Mouse (Mus musculus) heart, postnatal 4 days (tissue): ENCODE results near the gene E130308A19Rik. TPM values are rescaled to one million over a fixed set of nuclear protein-coding genes. Genes with fewer than 3 reads are reported as not detected.
"Not testable (repeated sequence)": the region's sequence is repeated elsewhere in the genome, so short reads cannot be mapped to it uniquely, and the experiment has no call there.

Experiments
- DNase-seq: peaks from one replicate; pipeline ENCODE4 v3.0.0; 2021
- total RNA-seq, 2 experiments: library from RNA; stranded (reverse); gene quantifications; 2 replicates each; pipeline ENCODE4 v1.2.3; 2021

E130308A19Rik gene
- total RNA-seq, 2 experiments from 2014 or later: 18.3 to 19.2 TPM

- no peak for DNase-seq
Observed at GRCm38 (mm10) chr4:59787126-59787525, 161.1 kb downstream of the E130308A19Rik start.

- no peak for DNase-seq
Observed at GRCm38 (mm10) chr4:59789015-59789414, 163.0 kb downstream of the E130308A19Rik start.

- DNase-seq: not testable (repeated sequence)
Observed at GRCm38 (mm10) chr4:59793626-59794025, 167.6 kb downstream of the E130308A19Rik start.

- DNase-seq: no peak
Observed at GRCm38 (mm10) chr4:59794116-59794515, 168.1 kb downstream of the E130308A19Rik start.

GRCm38 (mm10) chr4:59795788-59796455 is 169.9 kb downstream of the E130308A19Rik start:
- DNase-seq: no peak

- no peak for DNase-seq
Observed at GRCm38 (mm10) chr4:59800181-59800580, 174.2 kb downstream of the E130308A19Rik start.

GRCm38 (mm10) chr4:59801489-59801888 is 175.5 kb downstream of the E130308A19Rik start, which contains the start of gene Inip:
Gene Inip (minus strand): TSS chr4:59801589.
- DNase-seq: no peak

GRCm38 (mm10) chr4:59802107-59802506 is 176.1 kb downstream of the E130308A19Rik start:
- no peak for DNase-seq

- no peak for DNase-seq
Observed at GRCm38 (mm10) chr4:59802792-59803191, 176.8 kb downstream of the E130308A19Rik start.

GRCm38 (mm10) chr4:59803358-59803757 is 177.3 kb downstream of the E130308A19Rik start:
- DNase-seq: no peak

- DNase-seq: no peak
Observed at GRCm38 (mm10) chr4:59804754-59805153, 178.7 kb downstream of the E130308A19Rik start.

GRCm38 (mm10) chr4:59805181-59805967 is 179.4 kb downstream of the E130308A19Rik start, which contains the start of gene Snx30:
Gene Snx30 (plus strand): TSS chr4:59805840.
- peak; percentile 92 for DNase-seq

GRCm38 (mm10) chr4:59805968-59806878 is 180.2 kb downstream of the E130308A19Rik start:
- DNase-seq: peak; percentile 51

- no peak for DNase-seq
Observed at GRCm38 (mm10) chr4:59806879-59807195, 180.8 kb downstream of the E130308A19Rik start.

- no peak for DNase-seq
Observed at GRCm38 (mm10) chr4:59807521-59807920, 181.5 kb downstream of the E130308A19Rik start.

- no peak for DNase-seq
Observed at GRCm38 (mm10) chr4:59808396-59808795, 182.4 kb downstream of the E130308A19Rik start.

Other genes starting within 250 kb of the E130308A19Rik start
- gene Susd1, start 187.6 kb upstream of the E130308A19Rik start, total RNA-seq: 1 to 10 TPM in 1 of 2 experiments, under 1 TPM in 1; 0.71 to 2.4 TPM
- 10 to 100 TPM; 58.9 to 63.0 TPM for gene Ptbp3, start 76.8 kb upstream of the E130308A19Rik start, total RNA-seq
- 100 to 1,000 TPM; 220 to 227 TPM for gene Hsdl2, start 44.6 kb upstream of the E130308A19Rik start, total RNA-seq
- 10 to 100 TPM; 19.7 to 22.7 TPM for gene Inip, start 175.4 kb downstream of the E130308A19Rik start, total RNA-seq
- 10 to 100 TPM; 10.3 to 12.9 TPM for gene Snx30, start 179.6 kb downstream of the E130308A19Rik start, total RNA-seq